Comparison of ENCODE assay signal across 9 mouse cellular contexts in genomic region chr2:43555062-43555888, GRCm38 (mm10). TPM values are rescaled to one million over a fixed set of nuclear protein-coding genes. Genes with fewer than 3 reads are reported as not detected.
DNase-seq lines count a peak whose midpoint lies in the region; ATAC-seq lines count a peak whose summit lies in the region.
"Had no signal": no experiment of that assay in that cellular context is flagged by ENCODE, and none has a peak within 500 bp of the region (broad histone marks: within the 10 kb centered on the region; RNA-seq: fewer than 3 reads in every experiment).

Gene Kynu (plus strand): TSS chr2:43555329.

- H3K27me3 ChIP-seq in forebrain, embryonic 11.5 days (ENCODE audit: control insufficient read depth, insufficient read depth, low read length), result no peaks in the 10 kb centered on the region
- H3K27me3 ChIP-seq in forebrain, embryonic 13.5 days, result no peaks in the 10 kb centered on the region
- H3K27me3 ChIP-seq in embryonic facial prominence, embryonic 10.5 days (replicated peaks; ENCODE audit: low read depth, poor library complexity, severe bottlenecking), result no peaks in the 10 kb centered on the region
- H3K27me3 ChIP-seq in limb, embryonic 10.5 days (ENCODE audit: low read depth, poor library complexity, severe bottlenecking), result no peaks in the 10 kb centered on the region
- H3K27me3 ChIP-seq: embryonic facial prominence, embryonic 13.5 days had no signal

- H3K36me3 ChIP-seq in forebrain, embryonic 11.5 days (ENCODE audit: control insufficient read depth, insufficient read depth, low read length), result no peaks in the 10 kb centered on the region
- no peaks in the 10 kb centered on the region for H3K36me3 ChIP-seq in forebrain, embryonic 13.5 days (ENCODE audit: poor library complexity, severe bottlenecking)
- no peaks in the 10 kb centered on the region for H3K36me3 ChIP-seq in embryonic facial prominence, embryonic 10.5 days (replicated peaks)
- no peaks in the 10 kb centered on the region for H3K36me3 ChIP-seq in limb, embryonic 10.5 days
- H3K36me3 ChIP-seq: embryonic facial prominence, embryonic 13.5 days had no signal

- peak; percentile 62 for DNase-seq in forebrain, embryonic 11.5 days (ENCODE audit: low spot score)
- peak; percentile 58 for DNase-seq in embryonic facial prominence, embryonic 10.5 days (ENCODE audit: low spot score)
- peak; percentile 33 for DNase-seq in limb, embryonic 10.5 days (ENCODE audit: low spot score)
- DNase-seq in retina, postnatal 1 day, result peak; percentile 8
- DNase-seq in testis, postnatal 14 days (ENCODE audit: low spot score), result no peak
- no peak for DNase-seq in right cerebral cortex, postnatal 4 days
- no peak for DNase-seq in gastrocnemius, postnatal 14 days

- H3K27ac ChIP-seq in forebrain, embryonic 11.5 days (ENCODE audit: low read depth, low read length), result no peak within 1 kb of the TSS
- H3K27ac ChIP-seq in forebrain, embryonic 13.5 days, result no peak within 1 kb of the TSS
- no peak within 1 kb of the TSS; the same call in 1 of the 2 replicates for H3K27ac ChIP-seq in embryonic facial prominence, embryonic 10.5 days (replicated peaks)
- H3K27ac ChIP-seq in limb, embryonic 10.5 days, result no peak within 1 kb of the TSS
- H3K27ac ChIP-seq: embryonic facial prominence, embryonic 13.5 days had no signal

- intact Hi-C loops in gastrocnemius, postnatal 14 days (cut with DNase I; ENCODE audit: low total_unique reads), result no loop called here

- H3K4me2 ChIP-seq in forebrain, embryonic 11.5 days (ENCODE audit: low read depth, low read length, severe bottlenecking), result no peak within 1 kb of the TSS
- H3K4me2 ChIP-seq in forebrain, embryonic 13.5 days, result no peak within 1 kb of the TSS
- H3K4me2 ChIP-seq: embryonic facial prominence, embryonic 13.5 days had no signal

- H3K4me3 ChIP-seq in forebrain, embryonic 11.5 days (ENCODE audit: low read depth, low read length), result no peak within 1 kb of the TSS
- no peak within 1 kb of the TSS for H3K4me3 ChIP-seq in forebrain, embryonic 13.5 days
- no peak within 1 kb of the TSS for H3K4me3 ChIP-seq in embryonic facial prominence, embryonic 10.5 days
- H3K4me3 ChIP-seq in limb, embryonic 10.5 days, result no peak within 1 kb of the TSS
- H3K4me3 ChIP-seq: embryonic facial prominence, embryonic 13.5 days had no signal

- no peak within 1 kb of the TSS for H3K9ac ChIP-seq in forebrain, embryonic 11.5 days (ENCODE audit: low read length)
- no peak within 1 kb of the TSS for H3K9ac ChIP-seq in forebrain, embryonic 13.5 days
- H3K9ac ChIP-seq: embryonic facial prominence, embryonic 13.5 days had no signal

- no peaks in the 10 kb centered on the region for H3K9me3 ChIP-seq in forebrain, embryonic 11.5 days (ENCODE audit: control insufficient read depth, low read length)
- no peaks in the 10 kb centered on the region for H3K9me3 ChIP-seq in forebrain, embryonic 13.5 days (replicated peaks)
- no peaks in the 10 kb centered on the region for H3K9me3 ChIP-seq in embryonic facial prominence, embryonic 10.5 days
- H3K9me3 ChIP-seq in limb, embryonic 10.5 days (replicated peaks), result no peaks in the 10 kb centered on the region
- H3K9me3 ChIP-seq: embryonic facial prominence, embryonic 13.5 days had no signal

- ATAC-seq in forebrain, embryonic 11.5 days (replicated peaks; ENCODE audit: low FRiP score), result no peak
- ATAC-seq in forebrain, embryonic 13.5 days, result no peak

- H3K4me1 ChIP-seq in forebrain, embryonic 11.5 days (replicated peaks; ENCODE audit: control insufficient read depth, insufficient read depth, low read length), result no peaks in the 10 kb centered on the region
- H3K4me1 ChIP-seq in forebrain, embryonic 13.5 days, result no peaks in the 10 kb centered on the region
- H3K4me1 ChIP-seq in embryonic facial prominence, embryonic 10.5 days, result peaks cover 14% of the 10 kb centered on the region
- H3K4me1 ChIP-seq in limb, embryonic 10.5 days, result peaks cover 7% of the 10 kb centered on the region

- WGBS in forebrain, embryonic 11.5 days, result 26% methylated on average over 9 of the region's 9 CpGs
- WGBS in forebrain, embryonic 13.5 days, result 25% methylated on average over 9 of the region's 9 CpGs
- 24% methylated on average over 9 of the region's 9 CpGs for WGBS in embryonic facial prominence, embryonic 10.5 days
- WGBS in limb, embryonic 10.5 days, result 47% methylated on average over 9 of the region's 9 CpGs

RNA-seq across cellular contexts. Expression of gene Kynu, which starts in this region (rescaled TPM):
- 0.83 and 1.1 TPM in 2 replicates for polyA plus RNA-seq in forebrain, embryonic 11.5 days (2014; fragmentation: Nextera tagmentation; extraction: Ambion mirVana)
- 0.12 and 0.14 TPM in 2 replicates for polyA plus RNA-seq in forebrain, embryonic 13.5 days (2015; fragmentation: Nextera tagmentation; extraction: Ambion mirVana)
- polyA plus RNA-seq in embryonic facial prominence, embryonic 10.5 days (2016; fragmentation: Nextera tagmentation; extraction: Ambion mirVana), result 1.4 and 1.5 TPM in 2 replicates
- polyA plus RNA-seq in limb, embryonic 10.5 days (2016; fragmentation: Nextera tagmentation; extraction: Ambion mirVana), result 0.10 and 0.11 TPM in 2 replicates
- total RNA-seq in gastrocnemius, postnatal 14 days (2021), result not detected

Comparison
In these comparisons a context has a peak if more than half of its experiments do, and no peak if none do; other contexts are left out.
1. Peak in DNase-seq in limb, embryonic 10.5 days; RNA of the gene not detected or under 1 TPM.
2. DNase-seq: peak in forebrain, embryonic 11.5 days (single experiment), embryonic facial prominence, embryonic 10.5 days (single experiment) and retina, postnatal 1 day (single experiment); none in testis, postnatal 14 days (single experiment), right cerebral cortex, postnatal 4 days (single experiment) and gastrocnemius, postnatal 14 days (single experiment).